Mouse (Mus musculus): ENCODE measurements around the gene Cutc.

Gene Cutc

DNA sequence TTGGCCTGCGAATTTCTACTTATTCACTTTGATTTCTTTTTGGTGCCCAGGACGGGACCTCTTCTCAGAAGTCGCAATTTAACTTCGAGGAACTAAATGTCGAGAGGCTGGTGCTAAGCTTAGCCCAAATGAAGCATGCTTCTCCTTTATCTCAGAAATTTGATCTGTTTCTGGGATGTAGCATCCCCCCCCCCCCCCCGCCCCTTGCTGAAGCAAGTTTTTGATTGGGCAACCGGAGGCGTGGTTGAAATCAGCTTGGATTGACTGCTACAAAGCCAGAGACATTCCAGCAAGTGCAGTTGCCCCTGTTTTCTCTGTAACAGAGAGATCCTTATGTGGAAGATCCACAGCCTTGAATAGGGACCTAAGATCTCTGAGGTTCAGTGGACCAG, 22.8 kb upstream of the Cutc start:
- Histone ChIP-seq H3K36me3 (ENCODE audit: control insufficient read depth, insufficient read depth, low read length, poor library complexity, severe bottlenecking) (0 out of 2 replicates have a peak, but pooled peaks cover 5% of the 10 kb centered on the region), H3K27me3 (ENCODE audit: control insufficient read depth, insufficient read depth, low read length, poor library complexity, severe bottlenecking) (no peaks in the 10 kb centered on the region)
- no peak for DNase-seq (ENCODE audit: low read depth, low spot score)

DNA sequence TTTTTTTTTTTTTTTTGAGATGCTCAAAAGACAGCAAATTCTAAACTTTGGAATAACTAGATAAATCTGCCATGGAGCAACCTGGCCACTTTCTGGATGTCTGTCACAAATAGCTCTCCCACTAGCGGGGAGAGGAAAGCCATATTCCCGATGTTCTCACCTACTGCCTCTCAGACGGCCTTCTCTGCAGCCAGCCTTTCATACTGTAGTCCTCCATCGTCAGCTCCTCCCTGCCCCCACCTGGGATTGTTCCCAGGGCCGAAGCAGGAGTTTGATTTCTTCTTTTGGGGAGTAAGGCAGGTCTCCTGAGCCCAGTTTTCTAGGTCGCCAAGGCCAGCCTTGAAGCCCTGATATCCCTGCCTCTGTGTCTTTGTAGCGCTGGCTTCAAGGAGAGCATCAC, 21.6 kb upstream of the Cutc start:
- Histone ChIP-seq H3K36me3 (ENCODE audit: control insufficient read depth, insufficient read depth, low read length, poor library complexity, severe bottlenecking) (peaks cover 9% of the 10 kb centered on the region; the same call in 1 of the 2 replicates), H3K27me3 (ENCODE audit: control insufficient read depth, insufficient read depth, low read length, poor library complexity, severe bottlenecking) (no peaks in the 10 kb centered on the region)
- DNase-seq (ENCODE audit: low read depth, low spot score) = no peak

DNA sequence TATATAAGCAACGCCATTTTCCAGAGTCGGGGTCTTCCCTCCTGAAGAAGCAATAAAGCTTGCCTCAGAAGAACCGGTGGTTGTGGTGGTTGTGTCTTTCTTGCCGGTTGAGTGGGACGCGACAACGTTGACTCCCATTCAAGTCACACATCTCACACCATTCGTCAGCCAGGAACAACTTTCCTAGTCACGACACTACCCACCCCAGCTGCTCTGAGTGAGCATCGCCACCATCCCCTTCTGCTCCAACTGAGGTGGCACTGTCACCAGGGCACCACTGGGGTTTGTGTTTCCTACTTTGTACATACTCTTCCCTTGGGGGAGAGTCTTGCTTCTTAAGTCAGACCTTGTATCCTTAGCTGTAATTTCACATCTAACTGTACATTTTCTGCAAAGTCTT, 14.4 kb upstream of the Cutc start:
- Histone ChIP-seq H3K36me3 (ENCODE audit: control insufficient read depth, insufficient read depth, low read length, poor library complexity, severe bottlenecking) (peaks cover 15% of the 10 kb centered on the region), H3K27me3 (ENCODE audit: control insufficient read depth, insufficient read depth, low read length, poor library complexity, severe bottlenecking) (no peaks in the 10 kb centered on the region)
- no peak for DNase-seq (ENCODE audit: low read depth, low spot score)

DNA sequence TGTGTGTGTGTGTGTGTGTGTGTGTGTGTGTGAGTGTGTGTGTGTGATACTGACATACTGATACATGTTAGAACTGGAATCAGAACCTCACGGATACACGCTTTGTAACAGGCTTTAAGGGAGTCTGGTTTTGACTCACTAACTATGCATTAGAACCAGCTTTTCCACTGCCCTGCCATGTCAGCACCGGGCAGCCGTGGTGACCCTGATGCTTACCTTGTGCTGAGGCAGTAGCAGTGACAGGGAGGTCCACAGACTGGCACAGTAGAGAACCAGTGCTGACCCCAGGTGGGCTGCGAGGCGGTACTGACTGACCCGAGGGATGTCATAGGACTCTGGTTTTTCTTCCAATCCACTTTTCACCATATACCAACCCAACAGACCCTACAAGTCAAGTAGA, 9.4 kb upstream of the Cutc start:
- DNase-seq (ENCODE audit: low read depth, low spot score) = no peak
- Histone ChIP-seq H3K36me3 (ENCODE audit: control insufficient read depth, insufficient read depth, low read length, poor library complexity, severe bottlenecking) (peaks cover 11% of the 10 kb centered on the region), H3K27me3 (ENCODE audit: control insufficient read depth, insufficient read depth, low read length, poor library complexity, severe bottlenecking) (no peaks in the 10 kb centered on the region)

DNA sequence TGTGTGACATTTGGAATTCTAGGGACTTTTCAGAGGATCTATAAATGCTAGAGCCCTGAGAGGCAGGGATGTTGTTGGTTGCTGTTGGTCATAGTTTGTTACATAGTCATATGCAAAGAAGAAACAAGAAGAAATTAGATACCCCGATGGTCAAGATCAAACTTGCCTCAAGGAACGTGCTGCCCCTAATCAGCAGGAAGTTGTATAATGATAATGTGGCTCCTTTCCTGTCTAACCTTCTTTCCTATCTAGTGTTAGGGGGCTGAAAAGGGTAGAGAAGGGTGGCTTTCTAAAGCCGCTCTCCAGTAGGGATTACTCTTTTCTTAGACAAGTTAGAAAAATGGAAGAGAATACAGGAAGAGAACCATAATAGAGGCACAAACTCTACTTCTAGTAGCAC, 7.1 kb upstream of the Cutc start:
- no peak for DNase-seq (ENCODE audit: low read depth, low spot score)
- no peaks in the 10 kb centered on the region for H3K27me3 ChIP-seq (ENCODE audit: control insufficient read depth, insufficient read depth, low read length, poor library complexity, severe bottlenecking)
- peaks cover 18% of the 10 kb centered on the region for H3K36me3 ChIP-seq (ENCODE audit: control insufficient read depth, insufficient read depth, low read length, poor library complexity, severe bottlenecking)

DNA sequence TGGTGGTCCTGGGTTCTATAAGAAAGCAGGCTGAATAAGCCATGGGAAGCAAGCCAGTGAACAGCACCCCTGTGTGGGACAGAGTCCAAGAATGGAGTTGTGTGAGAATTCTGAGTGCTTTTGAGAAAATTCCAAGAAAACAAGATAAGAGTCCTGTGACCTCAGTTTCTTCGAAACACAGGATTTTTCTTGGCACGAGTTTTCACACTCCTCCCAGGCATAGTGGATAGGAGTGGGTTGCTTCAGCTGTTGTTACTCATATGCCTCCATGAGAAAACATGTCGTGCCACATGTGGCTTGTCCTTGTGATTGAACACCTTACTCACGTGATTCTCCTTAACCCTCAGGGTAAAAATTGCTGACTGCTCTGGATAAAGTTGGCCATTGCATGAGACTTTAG, 4.9 kb upstream of the Cutc start:
- Histone ChIP-seq H3K36me3 (ENCODE audit: control insufficient read depth, insufficient read depth, low read length, poor library complexity, severe bottlenecking) (peaks cover 13% of the 10 kb centered on the region; the same call in 1 of the 2 replicates), H3K27me3 (ENCODE audit: control insufficient read depth, insufficient read depth, low read length, poor library complexity, severe bottlenecking) (no peaks in the 10 kb centered on the region)
- no peak for DNase-seq (ENCODE audit: low read depth, low spot score)

DNA sequence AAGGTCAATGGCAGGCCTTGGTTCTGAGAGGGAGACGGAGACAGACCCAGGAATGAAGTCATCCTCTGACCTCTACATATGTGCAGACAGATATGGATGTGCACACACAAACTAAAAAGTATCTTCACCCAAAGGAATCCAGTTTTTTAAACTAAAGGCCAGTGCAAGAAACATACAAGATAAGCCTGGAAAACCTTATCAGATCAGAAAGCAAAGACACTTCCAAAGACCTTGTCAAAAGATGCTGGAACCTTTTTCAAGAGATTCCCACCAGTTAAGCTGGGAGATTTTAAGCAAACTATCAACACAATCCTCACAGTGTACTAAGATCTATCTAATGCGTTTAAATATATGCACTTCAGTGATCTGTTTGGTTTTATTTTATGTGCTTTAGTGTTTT, 2.8 kb upstream of the Cutc start:
- Histone ChIP-seq H3K36me3 (ENCODE audit: control insufficient read depth, insufficient read depth, low read length, poor library complexity, severe bottlenecking) (peaks cover 11% of the 10 kb centered on the region; the same call in 1 of the 2 replicates), H3K27me3 (ENCODE audit: control insufficient read depth, insufficient read depth, low read length, poor library complexity, severe bottlenecking) (no peaks in the 10 kb centered on the region)
- DNase-seq (ENCODE audit: low read depth, low spot score) = no peak

DNA sequence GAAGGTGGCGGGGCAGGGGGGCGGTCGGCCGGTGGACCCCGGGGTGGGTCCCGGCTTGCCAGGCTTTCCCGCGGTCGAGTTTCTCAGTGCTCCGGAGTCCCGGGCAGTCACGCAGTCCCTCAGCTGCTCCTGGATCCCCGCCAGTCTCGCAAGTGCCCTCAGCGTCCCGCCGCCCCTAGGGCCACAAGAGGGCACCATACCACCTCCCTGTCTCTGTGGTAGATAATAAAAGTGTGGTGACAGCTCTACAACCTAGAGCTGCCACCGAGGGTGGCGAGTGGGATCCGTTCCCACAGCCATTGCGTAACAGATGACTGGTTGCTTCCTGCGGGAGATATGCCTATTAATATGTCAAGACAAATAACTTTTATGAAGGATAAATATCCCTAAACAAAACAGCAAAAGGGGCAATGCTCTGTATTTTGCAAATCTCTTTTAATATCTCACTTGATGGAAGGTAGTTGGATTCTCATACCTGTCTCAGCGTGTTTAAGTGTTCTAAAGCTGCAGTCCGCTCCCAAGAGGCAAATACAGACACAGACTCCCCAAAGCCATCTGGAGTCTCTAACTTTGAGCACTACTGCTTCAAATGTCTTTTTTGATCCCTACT, 535 bp downstream of the Cutc start:
- Histone ChIP-seq H3K27me3 (ENCODE audit: control insufficient read depth, insufficient read depth, low read length, poor library complexity, severe bottlenecking) (no peaks in the 10 kb centered on the region), H3K36me3 (ENCODE audit: control insufficient read depth, insufficient read depth, low read length, poor library complexity, severe bottlenecking) (peaks cover 9% of the 10 kb centered on the region; the same call in 1 of the 2 replicates)
- peak; percentile 90 for DNase-seq (ENCODE audit: low read depth, low spot score)

DNA sequence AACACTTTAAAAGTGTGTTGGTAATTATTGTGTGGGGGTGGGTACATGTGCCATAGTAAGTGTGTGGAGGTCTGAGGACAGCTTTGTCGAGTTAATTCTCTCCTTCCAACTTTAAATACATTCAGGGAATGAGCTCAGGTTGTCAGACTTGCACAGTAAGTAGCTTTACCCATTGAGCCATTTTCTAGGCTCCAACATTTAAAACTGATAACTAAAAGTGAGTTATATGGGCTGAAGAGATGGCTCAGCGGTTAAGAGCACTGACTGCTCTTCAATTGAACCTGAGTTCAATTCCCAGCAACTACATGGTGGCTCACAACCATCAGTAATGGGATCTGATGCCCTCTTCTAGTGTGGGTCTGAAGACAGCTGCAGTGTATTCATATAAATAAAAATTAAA, 1.4 kb downstream of the Cutc start:
- no peaks in the 10 kb centered on the region for H3K27me3 ChIP-seq (ENCODE audit: control insufficient read depth, insufficient read depth, low read length, poor library complexity, severe bottlenecking)
- H3K36me3 ChIP-seq (ENCODE audit: control insufficient read depth, insufficient read depth, low read length, poor library complexity, severe bottlenecking) = peaks cover 7% of the 10 kb centered on the region; the same call in 1 of the 2 replicates
- no peak for DNase-seq (ENCODE audit: low read depth, low spot score)

DNA sequence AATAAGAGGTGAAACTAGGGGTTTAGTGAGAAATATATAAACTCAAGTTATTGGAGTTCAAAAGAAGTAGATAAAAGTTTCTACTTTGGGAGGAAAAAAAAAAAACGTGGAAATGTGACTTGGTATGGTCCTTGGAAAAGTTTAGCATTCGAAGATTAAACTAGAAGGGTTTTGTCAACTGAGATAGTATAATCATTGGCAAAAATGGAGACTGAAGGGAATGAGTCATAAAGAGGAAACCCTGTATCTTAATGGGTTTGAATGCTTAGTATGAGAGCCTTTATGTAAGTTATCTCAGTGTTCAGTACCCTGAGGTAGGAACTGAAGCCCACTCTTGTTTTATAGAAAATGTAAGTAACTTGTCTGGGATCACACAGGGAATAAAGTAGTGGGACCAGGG, 2.1 kb downstream of the Cutc start:
- peaks cover 7% of the 10 kb centered on the region; the same call in 1 of the 2 replicates for H3K36me3 ChIP-seq (ENCODE audit: control insufficient read depth, insufficient read depth, low read length, poor library complexity, severe bottlenecking)
- DNase-seq (ENCODE audit: low read depth, low spot score) = no peak
- H3K27me3 ChIP-seq (ENCODE audit: control insufficient read depth, insufficient read depth, low read length, poor library complexity, severe bottlenecking) = no peaks in the 10 kb centered on the region

DNA sequence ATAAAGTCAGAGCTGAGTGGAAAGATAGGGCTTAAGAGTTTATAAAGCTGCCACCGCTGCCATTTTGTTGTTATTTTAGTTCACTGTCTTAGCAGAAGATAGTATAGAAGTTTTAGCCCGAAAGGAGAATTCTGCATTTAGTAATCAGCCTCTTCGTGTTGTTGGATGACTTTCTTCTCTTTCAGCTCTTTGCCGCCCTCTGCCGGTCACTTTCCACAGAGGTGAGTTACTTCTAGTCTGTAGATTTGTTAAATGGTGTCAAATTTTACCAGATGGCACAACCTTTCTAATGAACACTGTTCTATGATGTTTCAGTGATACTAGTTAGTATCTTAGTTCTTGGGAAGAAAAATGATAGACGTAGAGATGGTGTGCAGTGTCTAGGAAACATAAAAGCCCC, 7.7 kb downstream of the Cutc start:
- H3K27me3 ChIP-seq (ENCODE audit: control insufficient read depth, insufficient read depth, low read length, poor library complexity, severe bottlenecking) = no peaks in the 10 kb centered on the region
- peaks cover 4% of the 10 kb centered on the region; the same call in 1 of the 2 replicates for H3K36me3 ChIP-seq (ENCODE audit: control insufficient read depth, insufficient read depth, low read length, poor library complexity, severe bottlenecking)
- DNase-seq (ENCODE audit: low read depth, low spot score) = peak; percentile 90

DNA sequence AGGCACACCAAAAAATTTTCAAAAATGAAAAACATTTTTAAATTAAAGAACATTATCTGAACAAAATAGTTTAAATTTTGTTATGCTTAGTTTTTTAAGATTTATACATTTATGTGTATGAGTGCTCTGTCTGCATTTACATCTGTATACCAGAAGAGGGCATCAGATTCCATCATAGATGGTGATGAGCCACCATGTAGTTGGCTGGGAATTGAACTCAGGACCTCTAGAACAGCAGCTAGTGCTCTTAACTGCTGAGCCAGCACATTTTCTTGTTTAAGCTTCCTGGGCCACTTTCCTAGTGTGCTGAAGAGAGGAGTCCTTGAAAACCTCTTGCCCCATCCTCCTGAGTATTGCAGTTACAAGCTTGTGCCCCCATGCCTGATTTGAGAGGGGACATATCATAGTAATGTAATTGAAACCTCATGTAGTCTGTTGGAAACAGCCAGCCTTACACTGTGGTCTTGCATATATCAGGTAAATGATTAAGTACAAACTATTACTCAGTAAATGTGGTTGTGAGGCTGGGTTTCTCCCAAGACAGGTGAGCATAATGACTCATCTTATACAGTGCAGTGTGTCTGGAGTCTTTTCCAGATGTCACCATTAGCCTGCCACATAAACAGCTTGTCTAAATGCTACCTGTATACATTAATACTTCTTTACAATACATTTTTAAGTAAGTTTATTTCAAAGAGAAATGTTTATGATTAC, 8.9 kb downstream of the Cutc start:
- DNase-seq (ENCODE audit: low read depth, low spot score) = no peak
- H3K27me3 ChIP-seq (ENCODE audit: control insufficient read depth, insufficient read depth, low read length, poor library complexity, severe bottlenecking) = no peaks in the 10 kb centered on the region
- peaks cover 4% of the 10 kb centered on the region; the same call in 1 of the 2 replicates for H3K36me3 ChIP-seq (ENCODE audit: control insufficient read depth, insufficient read depth, low read length, poor library complexity, severe bottlenecking)

DNA sequence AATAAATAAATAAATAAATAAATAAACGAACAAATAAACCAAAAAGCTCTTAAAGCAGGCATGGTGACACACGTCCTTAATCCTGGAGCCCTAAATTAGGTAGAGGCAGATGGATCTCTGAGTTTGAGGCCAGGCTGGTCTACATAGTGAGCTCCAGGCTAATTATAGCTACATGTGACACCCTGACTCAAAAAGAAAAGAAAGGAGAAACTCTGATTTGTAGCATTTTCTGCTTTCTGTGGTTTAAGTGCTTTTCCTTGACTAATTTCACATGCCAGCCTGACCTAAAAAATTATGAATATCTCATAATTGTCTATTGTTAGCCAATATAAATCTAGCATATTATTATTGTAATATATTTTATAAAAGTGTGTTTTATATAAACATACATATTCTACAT, 9.6 kb downstream of the Cutc start:
- Histone ChIP-seq H3K36me3 (ENCODE audit: control insufficient read depth, insufficient read depth, low read length, poor library complexity, severe bottlenecking) (peaks cover 4% of the 10 kb centered on the region; the same call in 1 of the 2 replicates), H3K27me3 (ENCODE audit: control insufficient read depth, insufficient read depth, low read length, poor library complexity, severe bottlenecking) (no peaks in the 10 kb centered on the region)
- DNase-seq (ENCODE audit: low read depth, low spot score) = no peak

DNA sequence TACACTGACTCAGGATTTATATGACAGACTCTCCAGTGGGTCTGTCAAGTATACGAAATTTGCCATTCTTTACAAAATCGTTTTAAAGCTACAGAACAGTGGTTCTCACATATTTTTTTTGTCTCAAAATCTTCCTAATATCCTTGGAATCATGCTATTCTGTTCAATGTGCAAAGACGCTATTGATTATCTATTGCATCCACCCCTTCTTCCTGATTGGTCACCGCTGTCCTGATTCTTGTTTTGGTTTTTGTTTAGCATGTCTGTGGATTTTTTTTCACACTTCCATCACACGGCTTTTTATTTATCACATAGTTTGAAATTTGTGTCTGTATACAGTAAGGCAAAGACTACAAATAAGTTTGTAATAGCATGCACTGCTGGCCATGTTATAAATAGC, 13.7 kb downstream of the Cutc start:
- Histone ChIP-seq H3K27me3 (ENCODE audit: control insufficient read depth, insufficient read depth, low read length, poor library complexity, severe bottlenecking) (no peaks in the 10 kb centered on the region), H3K36me3 (ENCODE audit: control insufficient read depth, insufficient read depth, low read length, poor library complexity, severe bottlenecking) (peaks cover 8% of the 10 kb centered on the region)
- no peak for DNase-seq (ENCODE audit: low read depth, low spot score)

DNA sequence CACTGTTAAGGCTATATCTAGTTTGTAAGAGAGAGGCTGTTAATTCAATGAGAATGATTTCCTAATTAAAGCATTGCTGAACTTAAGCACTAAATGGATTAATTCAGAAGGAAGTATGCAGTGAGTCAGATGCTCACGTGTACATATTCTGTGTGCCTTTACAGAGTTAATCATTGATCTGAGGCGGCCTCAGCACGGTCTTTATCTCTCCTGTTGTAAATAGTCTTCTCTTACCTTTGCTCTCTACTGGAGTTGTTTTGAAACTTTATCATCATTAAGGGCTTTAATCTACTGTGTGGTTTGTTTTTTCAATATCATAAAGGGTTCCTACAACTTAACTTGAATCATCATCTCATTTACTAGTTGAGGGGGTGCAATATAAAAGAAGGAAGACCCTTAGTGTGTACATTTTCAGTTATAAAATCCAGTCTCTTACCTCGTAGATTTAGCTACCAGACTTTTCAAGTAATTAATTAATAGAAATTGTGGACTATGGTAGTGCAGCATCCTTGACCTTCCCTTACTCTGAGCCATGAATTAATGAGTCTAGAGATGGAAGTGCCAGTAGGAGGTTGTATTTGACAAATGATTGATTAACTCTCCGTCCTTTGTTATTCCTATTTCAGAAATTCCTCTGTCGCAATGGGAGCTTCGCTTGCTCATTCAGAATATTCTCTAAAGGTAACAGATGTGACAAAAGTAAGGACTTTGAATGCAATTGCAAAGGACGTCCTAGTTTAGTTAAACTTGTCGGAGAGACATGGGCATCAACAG, 14.9 kb downstream of the Cutc start:
- no peak for DNase-seq (ENCODE audit: low read depth, low spot score)
- no peaks in the 10 kb centered on the region for H3K27me3 ChIP-seq (ENCODE audit: control insufficient read depth, insufficient read depth, low read length, poor library complexity, severe bottlenecking)
- peaks cover 8% of the 10 kb centered on the region for H3K36me3 ChIP-seq (ENCODE audit: control insufficient read depth, insufficient read depth, low read length, poor library complexity, severe bottlenecking)

Data from splenic B cell, adult 2 months (primary cell).